Mouse (Mus musculus): ENCODE measurements around the gene B4galt1.

Gene B4galt1

DNA sequence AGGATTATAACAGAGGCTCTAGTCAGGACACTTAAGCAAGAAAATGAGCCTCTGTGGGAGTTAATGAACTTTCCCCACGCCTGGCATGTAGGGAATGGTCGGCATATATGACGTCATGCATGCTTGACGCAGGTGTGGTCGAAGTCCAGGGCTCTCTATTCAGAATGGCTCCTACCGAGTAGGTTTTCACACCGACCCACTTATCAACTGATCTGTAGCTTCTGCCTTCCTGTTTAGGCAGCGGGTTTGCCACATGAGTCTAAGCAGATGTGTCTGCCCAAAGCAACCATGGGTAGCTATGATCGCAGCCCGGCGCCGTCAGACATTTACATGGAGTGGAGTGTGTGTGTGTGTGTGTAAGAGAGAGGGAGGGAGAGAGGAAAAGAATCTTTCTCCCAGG, 14.6 kb downstream of the B4galt1 start:
- peak in 1 of 2 experiments; percentile 25 for DNase-seq

DNA sequence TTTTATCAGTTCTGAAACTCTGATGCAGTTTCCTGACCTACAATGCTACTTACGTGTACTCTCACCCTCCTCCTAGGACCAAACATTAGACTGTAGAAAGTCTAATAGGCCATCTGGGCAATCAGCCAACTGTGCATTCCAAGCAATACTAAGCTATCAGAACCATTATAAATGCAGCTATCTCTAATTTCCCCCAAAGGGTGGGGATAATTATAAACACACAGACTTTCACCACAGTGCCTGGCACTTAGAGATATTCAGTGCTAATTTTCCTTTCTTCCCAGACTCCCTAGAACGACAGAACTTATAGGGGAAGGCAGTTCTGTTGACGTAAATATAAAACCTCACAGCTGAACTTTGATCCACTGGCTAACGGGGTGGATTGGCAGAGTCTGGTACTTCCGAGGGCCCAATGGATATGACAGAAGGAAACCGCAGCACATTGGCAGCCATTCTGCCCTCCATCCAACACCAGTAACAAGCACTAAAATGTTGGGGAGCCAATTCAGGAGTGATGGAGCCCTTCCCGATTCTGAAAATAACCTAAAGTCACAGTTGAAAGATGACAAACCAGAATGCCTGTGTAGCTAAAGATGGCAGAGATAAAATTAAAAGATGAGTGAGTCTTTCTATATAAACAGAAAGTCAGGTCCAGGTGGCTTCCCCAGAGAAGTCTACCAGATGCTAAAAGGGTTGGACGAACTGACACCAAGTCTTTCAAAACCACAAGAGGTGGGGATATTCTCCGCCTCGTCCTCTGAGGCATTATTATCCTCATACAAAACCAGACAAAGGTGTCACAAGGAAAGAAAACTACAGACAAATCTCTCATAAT, 16.1 kb downstream of the B4galt1 start:
- DNase-seq = no peak

DNA sequence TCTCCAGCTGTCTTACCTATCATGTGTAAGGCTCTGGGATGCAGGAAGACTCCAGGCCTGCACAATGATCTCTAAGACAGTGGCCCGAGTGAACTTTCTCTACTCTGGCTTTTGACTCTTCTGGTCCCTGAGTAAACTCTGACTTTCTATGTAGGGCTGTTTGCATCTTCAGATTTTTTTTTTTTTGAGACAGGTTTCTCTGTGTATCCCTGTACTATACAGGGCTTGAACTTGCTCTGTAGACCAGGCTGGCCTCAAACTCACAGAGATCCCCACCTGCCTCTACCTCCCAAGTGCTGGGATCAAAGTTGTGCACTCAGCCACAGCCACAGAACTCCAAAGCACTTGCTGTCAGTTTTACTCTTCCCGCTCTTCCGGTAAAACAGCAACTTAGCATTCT, 16.8 kb downstream of the B4galt1 start:
- no peak for DNase-seq

DNA sequence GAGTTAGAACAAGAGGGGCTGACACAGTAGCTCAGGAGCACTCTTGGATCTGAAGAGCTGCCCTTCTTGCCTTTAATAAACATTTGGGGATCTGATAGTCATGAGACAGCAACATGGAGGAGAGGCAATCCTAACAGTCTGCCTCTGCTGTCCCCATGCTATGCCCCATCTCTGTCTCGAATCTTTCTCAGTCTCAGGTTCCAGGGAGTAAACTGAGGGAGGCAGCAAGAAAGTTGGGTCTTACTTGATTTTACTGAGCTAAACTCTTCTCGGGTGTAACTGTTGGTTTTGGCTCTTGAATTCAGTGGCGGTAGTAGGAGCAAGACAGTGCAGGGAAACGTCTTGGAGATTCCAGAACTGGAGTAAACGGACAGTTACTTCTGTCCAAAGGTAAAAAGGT, 18.9 kb downstream of the B4galt1 start:
- no peak for DNase-seq

- no peak for DNase-seq
Observed at GRCm38 (mm10) chr4:40834232-40834786, 19.5 kb downstream of the B4galt1 start.

DNA sequence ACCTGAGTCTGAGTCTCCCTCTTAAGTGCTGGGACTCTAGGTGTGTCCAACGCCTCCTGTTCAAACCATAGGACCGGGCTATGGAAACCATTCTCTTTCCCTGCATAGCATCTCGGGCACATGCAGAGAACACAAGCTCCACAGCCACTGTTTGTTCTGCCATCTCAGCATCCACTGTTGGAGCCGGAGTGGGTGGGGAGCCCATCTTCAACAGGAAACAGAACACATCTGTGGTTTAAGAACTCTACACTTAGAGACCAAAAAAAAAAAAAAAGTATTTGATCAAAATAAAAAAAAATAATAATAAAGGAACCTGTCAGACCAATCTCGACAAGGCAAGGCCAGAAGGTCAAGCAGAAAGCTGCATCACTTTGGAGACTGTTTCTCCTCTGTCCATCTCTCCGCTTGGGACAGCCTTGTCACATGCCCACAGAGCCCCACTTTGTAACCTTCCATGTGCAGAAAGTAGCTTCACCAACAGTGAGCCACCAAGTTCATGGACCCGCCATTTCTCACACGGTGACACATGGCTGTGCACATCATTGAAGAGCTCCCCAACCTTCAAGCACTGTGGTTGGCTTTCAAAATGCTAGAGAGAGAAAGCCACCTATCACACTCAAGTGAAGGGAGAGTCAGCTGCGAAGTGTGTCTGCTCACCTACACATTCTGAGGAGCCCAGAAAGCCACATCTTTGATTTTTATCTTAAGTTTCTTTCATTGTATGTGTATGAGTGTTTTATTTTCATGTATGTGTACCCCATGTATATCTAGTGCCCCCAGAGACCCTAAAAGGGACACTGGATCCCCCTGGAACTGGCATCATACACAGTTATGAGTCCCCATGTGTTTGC, 20.2 kb downstream of the B4galt1 start:
- DNase-seq = no peak

GRCm38 (mm10) chr4:40830530-40830929, 23.3 kb downstream of the B4galt1 start:
- no peak for DNase-seq

DNA sequence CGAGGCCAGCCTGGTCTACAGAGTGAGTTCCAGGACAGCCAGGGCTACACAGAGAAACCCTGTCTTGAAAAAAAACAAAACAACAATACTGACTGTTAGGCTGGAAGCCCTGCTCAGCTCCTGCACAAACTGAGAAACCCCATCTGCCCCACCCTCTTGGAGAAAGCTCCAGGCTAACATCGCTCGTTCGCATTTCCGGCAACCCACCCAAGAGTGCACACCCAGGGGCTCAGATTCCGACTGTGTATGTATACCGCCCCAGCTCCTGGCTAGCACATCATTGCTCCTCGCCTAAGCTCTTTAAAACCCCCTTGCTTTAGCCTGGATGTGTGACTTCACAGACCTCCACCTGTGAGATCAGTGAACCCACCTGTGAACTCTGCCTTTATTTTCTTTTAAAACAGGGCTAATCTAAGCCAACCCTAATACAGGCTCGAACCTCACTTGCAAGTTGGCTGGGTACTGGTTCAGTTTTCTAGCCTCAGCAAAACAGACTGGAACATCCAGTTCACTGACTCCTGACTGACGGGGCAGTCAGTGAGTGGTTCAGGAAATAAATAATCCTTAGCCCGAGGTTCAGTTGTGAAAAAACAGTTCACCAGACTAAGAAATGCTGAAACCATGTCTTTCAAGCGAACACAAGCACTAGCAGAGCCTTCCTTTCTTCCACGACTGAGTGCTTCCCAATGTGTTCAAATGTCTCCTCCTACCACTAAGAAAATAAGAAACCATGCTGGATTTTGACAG, 24.0 kb downstream of the B4galt1 start:
- DNase-seq = no peak

DNA sequence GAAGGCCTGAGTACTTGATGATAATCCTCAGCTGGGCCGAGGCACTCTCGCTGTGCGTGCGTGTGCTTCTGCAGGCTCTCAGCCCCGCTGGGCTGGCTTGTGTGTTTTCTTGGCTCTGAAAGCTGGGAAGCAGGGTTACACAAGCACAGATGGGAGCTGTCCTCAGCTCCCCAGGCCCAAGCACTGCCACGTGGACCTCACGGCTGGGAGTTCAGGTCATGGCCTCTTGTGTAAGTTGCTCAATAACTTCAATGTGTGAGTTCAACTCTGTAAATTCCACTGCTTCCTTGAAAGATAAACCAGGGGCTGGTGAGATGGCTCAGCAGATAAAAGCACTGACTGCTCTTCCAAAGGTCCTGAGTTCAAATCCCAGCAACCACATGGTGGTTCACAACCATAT, 24.9 kb downstream of the B4galt1 start:
- DNase-seq = no peak

DNA sequence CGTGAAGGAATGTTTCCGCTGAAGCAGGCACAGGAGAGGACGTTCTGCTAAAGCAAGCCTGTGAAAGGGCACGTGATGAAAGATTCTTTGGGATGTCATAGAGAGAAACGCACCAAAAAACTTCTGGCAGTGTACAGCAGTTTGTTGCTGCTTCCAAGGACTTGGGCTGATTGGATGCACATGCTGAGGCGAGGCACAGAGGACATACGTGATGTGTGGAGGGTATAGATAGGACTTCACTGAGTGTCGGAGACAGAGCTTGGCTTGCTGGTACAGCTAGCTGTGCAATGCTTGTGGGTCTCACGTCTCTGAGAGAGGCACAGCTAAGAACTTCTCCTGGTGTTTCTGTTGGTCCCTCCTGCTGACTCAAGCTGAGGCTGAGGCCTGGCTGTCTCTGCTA, 25.9 kb downstream of the B4galt1 start:
- DNase-seq = no peak

DNA sequence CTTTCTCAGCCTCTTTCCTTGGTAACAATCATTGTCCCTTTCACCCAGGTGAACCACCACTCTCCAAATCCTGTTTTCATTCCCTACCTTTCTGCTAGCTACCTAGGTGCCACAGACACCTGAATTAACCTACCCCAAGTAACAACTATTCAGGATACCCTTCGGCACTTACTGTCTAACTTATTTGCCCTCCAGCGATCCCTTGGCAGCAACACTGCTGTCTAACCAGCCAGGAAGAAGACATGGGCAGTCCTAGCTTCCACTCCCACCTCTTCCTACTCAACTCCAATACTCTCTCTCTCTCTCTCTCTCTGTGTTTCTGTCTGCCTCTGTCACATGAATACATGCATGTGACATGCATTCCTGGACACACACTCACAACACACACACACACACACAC, 27.0 kb downstream of the B4galt1 start:
- no peak for DNase-seq

GRCm38 (mm10) chr4:40825981-40826380, 27.8 kb downstream of the B4galt1 start:
- no peak for DNase-seq

DNA sequence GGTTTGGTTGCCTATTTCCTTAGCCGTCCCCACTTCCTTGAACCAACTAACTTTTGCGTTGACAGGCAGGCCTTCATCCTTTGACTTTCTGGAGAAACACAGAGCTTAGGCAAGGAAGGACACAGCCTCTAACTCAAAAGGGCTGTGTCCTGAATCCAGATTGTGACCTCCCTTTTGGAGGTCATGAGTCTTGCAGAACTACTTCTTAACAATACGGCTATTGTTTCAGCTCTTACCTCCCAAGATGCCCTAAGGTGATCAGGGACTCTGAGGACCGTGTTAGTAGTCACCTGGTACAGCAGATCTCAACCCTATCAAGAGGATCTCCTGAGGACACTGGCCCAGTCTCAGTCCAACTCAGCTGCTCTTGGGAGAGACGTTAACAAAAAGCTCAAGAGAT, 28.7 kb downstream of the B4galt1 start:
- DNase-seq = no peak

- no peak for DNase-seq
Observed at GRCm38 (mm10) chr4:40824505-40824904, 29.3 kb downstream of the B4galt1 start.

GRCm38 (mm10) chr4:40823664-40824063, 30.1 kb downstream of the B4galt1 start:
- DNase-seq = no peak

DNA sequence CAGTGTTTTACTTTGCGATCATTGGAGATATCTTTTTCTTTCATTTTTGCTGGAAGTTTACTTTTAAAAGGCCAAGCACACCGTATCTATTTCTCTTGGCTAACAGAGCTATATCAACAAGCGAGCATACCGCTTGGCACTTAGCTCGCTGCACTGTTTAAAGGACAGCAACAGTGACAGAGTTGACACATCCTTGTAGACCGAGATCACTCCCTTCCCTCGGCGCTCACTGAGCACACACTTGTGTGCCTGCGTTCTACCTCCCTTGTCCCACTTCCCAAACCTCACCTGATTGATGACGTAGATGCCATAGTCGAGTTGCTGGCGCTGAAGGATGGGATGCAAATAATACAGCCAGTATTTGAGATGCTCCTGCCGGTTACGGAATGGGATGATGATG, 30.7 kb downstream of the B4galt1 start:
- DNase-seq = no peak

GRCm38 (mm10) chr4:40821303-40822023, 32.3 kb downstream of the B4galt1 start:
- DNase-seq = no peak

DNA sequence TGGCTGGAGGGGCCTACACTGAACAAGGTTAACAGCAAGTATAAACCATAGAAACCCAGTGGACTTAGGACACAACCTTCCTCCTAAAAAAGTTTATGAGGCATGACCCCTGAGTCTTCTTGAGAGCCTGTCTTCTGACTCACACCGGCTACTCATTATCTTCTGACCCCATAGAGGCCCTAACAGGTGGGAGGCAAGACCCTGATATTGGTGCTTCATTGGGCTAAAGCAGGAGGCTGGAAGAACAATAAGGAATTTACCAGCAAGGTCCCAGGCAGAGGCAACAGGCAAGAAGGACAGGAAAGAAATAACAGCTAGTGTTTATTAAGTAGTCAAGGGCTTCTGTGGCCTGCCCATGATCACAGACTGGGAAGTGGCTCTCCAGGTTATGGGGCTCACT, 32.9 kb downstream of the B4galt1 start:
- DNase-seq = no peak

GRCm38 (mm10) chr4:40820024-40820423, 33.8 kb downstream of the B4galt1 start:
- no peak for DNase-seq

GRCm38 (mm10) chr4:40819151-40819550, 34.7 kb downstream of the B4galt1 start:
- DNase-seq = no peak

GRCm38 (mm10) chr4:40818421-40818820, 35.4 kb downstream of the B4galt1 start:
- no peak for DNase-seq

DNA sequence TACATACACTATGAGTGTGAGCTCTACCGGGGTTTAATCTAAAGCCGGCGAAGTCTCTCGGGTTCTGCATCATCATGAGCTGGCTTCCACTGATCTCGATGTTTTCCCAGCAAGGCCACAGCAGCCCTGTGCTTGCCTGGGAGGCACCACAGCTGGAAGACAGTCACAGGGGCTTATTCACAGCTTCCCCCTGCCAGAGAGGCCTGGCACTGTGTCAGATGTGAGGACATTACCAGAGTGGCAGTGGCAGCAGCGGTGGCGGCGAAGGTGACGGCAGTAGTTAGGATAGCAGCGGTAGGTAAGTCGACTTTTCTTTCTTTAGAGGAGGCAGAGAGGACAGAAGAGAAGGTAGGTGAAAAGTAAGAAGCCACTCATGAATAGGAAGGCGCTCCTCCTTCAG, 35.9 kb downstream of the B4galt1 start:
- no peak for DNase-seq
